Mouse (Mus musculus) liver, embryonic 16.5 days (tissue): ENCODE data around the gene Mrpl10. TPM values are rescaled to one million over a fixed set of nuclear protein-coding genes. Genes with fewer than 3 reads are reported as not detected.

Experiments used
- ATAC-seq: fragments of 200-750 bp; cut with Nextera tagmentation; 2 replicates; pipeline ENCODE4 v1.8.0; 2017; ENCODE audit warnings: low read depth, mild to moderate bottlenecking, moderate number of reproducible peaks, moderate library complexity
- H3K27ac ChIP-seq: fragments of 300-500 bp; sonication (generic); 2 replicates; pipeline ENCODE4 v1.5.1; 2014; ENCODE audit warnings: mild to moderate bottlenecking, low read length
- H3K27me3 ChIP-seq: fragments of 300-500 bp; sonication (generic); 2 replicates; pipeline ENCODE4 v1.6.1; 2014; ENCODE audit warnings: low read depth, low read length, mixed read lengths; ENCODE audit not compliant: control insufficient read depth, insufficient read depth
- H3K36me3 ChIP-seq: fragments of 300-500 bp; sonication (generic); 2 replicates; pipeline ENCODE4 v1.6.1; 2014; ENCODE audit warnings: mild to moderate bottlenecking; ENCODE audit not compliant: control insufficient read depth, insufficient read depth
- H3K4me1 ChIP-seq: fragments of 300-500 bp; sonication (generic); 2 replicates; pipeline ENCODE4 v1.6.1; 2014; ENCODE audit warnings: low read depth, low read length, mixed read lengths; ENCODE audit not compliant: control insufficient read depth
- H3K4me2 ChIP-seq: fragments of 300-500 bp; sonication (generic); 2 replicates; pipeline ENCODE4 v1.6.1; 2014; ENCODE audit warnings: low read depth, low read length, mixed read lengths
- H3K4me3 ChIP-seq: fragments of 300-500 bp; sonication (generic); 2 replicates; pipeline ENCODE4 v1.5.1; 2014; ENCODE audit warnings: low read depth, mild to moderate bottlenecking, low read length
- H3K9ac ChIP-seq: fragments of 300-500 bp; sonication (generic); 2 replicates; pipeline ENCODE4 v1.6.1; 2014; ENCODE audit warnings: low read depth, low read length
- H3K9me3 ChIP-seq: fragments of 300-500 bp; sonication (generic); replicated peaks from 2 replicates; pipeline ENCODE4 v1.6.1; 2016; ENCODE audit warnings: low read length; ENCODE audit not compliant: control insufficient read depth
- WGBS: fragments of 180-500 bp; shearing (Covaris S2); extraction: QIAGEN DNeasy Blood & Tissue Kit; methylation state at CpG from one replicate; pipeline ENCODE4 v1.1.7; 2014; ENCODE audit not compliant: insufficient replicate concordance; 5-methylcytosine and 5-hydroxymethylcytosine counted together
- polyA plus RNA-seq: library from polyadenylated mRNA; unstranded; fragments of >200 nt; fragmentation: Nextera tagmentation; extraction: Ambion mirVana; gene quantifications from 2 replicates; pipeline ENCODE4 v1.2.1, GENCODE M21; 2015

Mrpl10 gene
- polyA plus RNA-seq, 1 experiment from 2014 or later, result 28.8 TPM

- no peaks in the 10 kb centered on the region for H3K27me3 ChIP-seq
- H3K4me3 ChIP-seq, result no peak overlapping the region
- H3K4me1 ChIP-seq, result no peaks in the 10 kb centered on the region
- WGBS, result 24% methylated on average over 3 of the region's 3 CpGs
- H3K4me2 ChIP-seq, result no peak overlapping the region
- no peak overlapping the region for H3K9ac ChIP-seq
- H3K36me3 ChIP-seq, result no peaks in the 10 kb centered on the region
- no peak for ATAC-seq
- no peak overlapping the region for H3K27ac ChIP-seq
- no peaks in the 10 kb centered on the region for H3K9me3 ChIP-seq
These were observed 31.2 kb downstream of the Mrpl10 start for GRCm38 (mm10) chr11:97072533-97072932.

DNA sequence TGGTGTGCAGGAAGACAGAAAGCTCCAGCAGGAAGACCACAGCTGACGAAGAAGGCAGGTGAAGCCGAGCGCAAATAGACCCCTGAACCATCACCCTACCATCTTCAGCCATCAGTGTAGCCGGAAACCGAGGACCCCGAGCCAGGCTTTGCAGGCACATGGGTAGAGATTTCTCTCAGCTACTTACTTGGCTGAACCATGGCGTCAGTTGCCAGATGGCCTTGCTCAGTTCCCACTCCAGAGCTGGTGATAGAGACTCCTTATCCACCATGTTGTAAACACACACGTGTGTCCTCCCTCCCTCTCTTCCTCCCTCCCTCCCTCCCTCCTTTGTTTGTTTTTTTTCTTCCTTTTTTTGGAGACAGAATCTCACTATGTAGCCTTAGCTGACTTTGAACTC, 32.9 kb downstream of the Mrpl10 start:
- WGBS, result 49% methylated on average over 8 of the region's 8 CpGs
- H3K4me2 ChIP-seq, result no peak overlapping the region

DNA sequence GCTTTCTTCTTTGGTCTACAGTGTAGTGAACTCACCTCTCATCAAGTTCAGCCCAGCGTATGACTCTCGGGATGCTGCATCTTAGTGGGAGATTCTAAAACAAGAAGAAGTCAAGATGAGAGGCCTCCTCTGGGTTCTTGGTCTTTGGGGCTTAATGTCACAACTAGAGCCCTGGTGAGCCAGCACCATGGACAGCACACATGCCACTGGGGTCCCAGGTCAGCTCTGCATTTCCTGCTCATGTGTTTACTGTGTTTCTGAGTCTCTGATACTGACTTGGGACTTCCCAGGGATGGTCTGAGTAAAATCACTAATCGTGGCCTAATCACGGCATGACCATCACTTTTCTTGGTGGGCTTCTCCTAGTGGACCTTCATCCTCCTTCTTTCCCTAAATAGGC, 37.4 kb downstream of the Mrpl10 start:
- H3K4me3 ChIP-seq, result no peak overlapping the region
- H3K36me3 ChIP-seq, result no peaks in the 10 kb centered on the region
- H3K4me2 ChIP-seq, result no peak overlapping the region
- H3K9me3 ChIP-seq, result no peaks in the 10 kb centered on the region
- H3K9ac ChIP-seq, result no peak overlapping the region
- WGBS, result 39% methylated on average over 4 of the region's 4 CpGs
- H3K27ac ChIP-seq, result no peak overlapping the region
- peaks cover 5% of the 10 kb centered on the region; the same call in 1 of the 2 replicates for H3K27me3 ChIP-seq
- no peak for ATAC-seq
- H3K4me1 ChIP-seq, result no peaks in the 10 kb centered on the region

More for the DNA sequence above, 32.9 kb downstream of the Mrpl10 start:
- H3K36me3 ChIP-seq, result no peaks in the 10 kb centered on the region
- no peak overlapping the region for H3K27ac ChIP-seq
- H3K9ac ChIP-seq, result no peak overlapping the region
- no peaks in the 10 kb centered on the region for H3K27me3 ChIP-seq
- ATAC-seq, result no peak
- H3K4me3 ChIP-seq, result no peak overlapping the region
- H3K9me3 ChIP-seq, result no peaks in the 10 kb centered on the region
- no peaks in the 10 kb centered on the region for H3K4me1 ChIP-seq

- no peak overlapping the region for H3K27ac ChIP-seq
- WGBS, result 37% methylated on average over 9 of the region's 9 CpGs
- H3K9me3 ChIP-seq, result no peaks in the 10 kb centered on the region
- H3K27me3 ChIP-seq, result peaks cover 5% of the 10 kb centered on the region; the same call in 1 of the 2 replicates
- H3K4me3 ChIP-seq, result no peak overlapping the region
- H3K4me1 ChIP-seq, result no peaks in the 10 kb centered on the region
- H3K9ac ChIP-seq, result no peak overlapping the region
- no peak overlapping the region for H3K4me2 ChIP-seq
- no peak for ATAC-seq
- H3K36me3 ChIP-seq, result no peaks in the 10 kb centered on the region
These were observed 38.9 kb downstream of the Mrpl10 start for GRCm38 (mm10) chr11:97080291-97080690.

- no peaks in the 10 kb centered on the region for H3K36me3 ChIP-seq
- peaks cover 5% of the 10 kb centered on the region; the same call in 1 of the 2 replicates for H3K27me3 ChIP-seq
- WGBS, result 26% methylated on average over 11 of the region's 11 CpGs
- no peaks in the 10 kb centered on the region; the same call in 1 of the 2 replicates for H3K9me3 ChIP-seq
- no peak overlapping the region for H3K4me2 ChIP-seq
- no peaks in the 10 kb centered on the region for H3K4me1 ChIP-seq
- no peak for ATAC-seq
- no peak overlapping the region for H3K9ac ChIP-seq
- no peak overlapping the region for H3K27ac ChIP-seq
- no peak overlapping the region for H3K4me3 ChIP-seq
These were observed 41.6 kb downstream of the Mrpl10 start for GRCm38 (mm10) chr11:97082977-97083376.

- no peak for ATAC-seq
- no peaks in the 10 kb centered on the region for H3K36me3 ChIP-seq
- no peak overlapping the region for H3K4me3 ChIP-seq
- no peaks in the 10 kb centered on the region; the same call in 1 of the 2 replicates for H3K9me3 ChIP-seq
- no peak overlapping the region for H3K27ac ChIP-seq
- H3K4me1 ChIP-seq, result no peaks in the 10 kb centered on the region
- H3K9ac ChIP-seq, result no peak overlapping the region
- H3K27me3 ChIP-seq, result peaks cover 5% of the 10 kb centered on the region; the same call in 1 of the 2 replicates
- WGBS, result 25% methylated on average over 22 of the region's 22 CpGs
- no peak overlapping the region for H3K4me2 ChIP-seq
These were observed 42.2 kb downstream of the Mrpl10 start for GRCm38 (mm10) chr11:97083401-97084140.

DNA sequence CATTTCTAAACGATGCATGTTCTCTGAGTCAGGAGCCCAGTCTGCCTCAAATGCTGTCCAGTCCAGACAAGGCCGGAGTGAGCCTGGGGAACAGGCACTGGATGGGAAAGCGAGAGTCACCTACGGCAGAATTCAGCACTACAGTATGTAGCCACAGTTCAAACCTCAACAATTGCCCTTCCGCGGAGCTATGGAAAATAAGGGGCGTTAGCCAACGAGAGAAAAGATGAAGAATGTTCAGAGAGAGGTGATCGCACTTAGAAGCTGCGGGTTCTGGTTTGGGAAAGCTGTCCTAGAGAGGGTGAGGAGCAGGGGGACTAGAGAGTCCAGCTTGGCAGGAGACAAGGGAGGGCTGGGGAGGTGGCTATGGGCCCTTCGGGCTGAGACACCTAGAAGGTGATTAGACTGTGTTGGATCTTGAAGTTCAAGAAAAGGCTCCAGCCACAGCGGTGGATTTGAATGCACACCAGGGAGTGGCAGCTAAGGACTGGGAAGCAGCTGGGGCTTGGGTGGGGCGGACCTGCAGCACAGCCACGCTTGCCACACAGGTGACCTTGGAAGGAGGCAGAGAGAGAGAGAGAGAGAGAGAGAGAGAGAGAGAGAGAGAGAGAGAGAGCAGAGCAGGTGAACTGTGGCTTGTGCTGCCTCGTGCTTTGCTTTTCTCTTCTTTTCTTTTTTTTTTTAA, 43.6 kb downstream of the Mrpl10 start:
- Histone ChIP-seq H3K27ac (no peak overlapping the region), H3K4me1 (no peaks in the 10 kb centered on the region), H3K4me3 (no peak overlapping the region), H3K9ac (no peak overlapping the region), H3K27me3 (peaks cover 5% of the 10 kb centered on the region; the same call in 1 of the 2 replicates), H3K9me3 (no peaks in the 10 kb centered on the region; the same call in 1 of the 2 replicates), H3K36me3 (no peaks in the 10 kb centered on the region), H3K4me2 (no peak overlapping the region)
- 70% methylated on average over 15 of the region's 15 CpGs for WGBS
- ATAC-seq, result no peak

DNA sequence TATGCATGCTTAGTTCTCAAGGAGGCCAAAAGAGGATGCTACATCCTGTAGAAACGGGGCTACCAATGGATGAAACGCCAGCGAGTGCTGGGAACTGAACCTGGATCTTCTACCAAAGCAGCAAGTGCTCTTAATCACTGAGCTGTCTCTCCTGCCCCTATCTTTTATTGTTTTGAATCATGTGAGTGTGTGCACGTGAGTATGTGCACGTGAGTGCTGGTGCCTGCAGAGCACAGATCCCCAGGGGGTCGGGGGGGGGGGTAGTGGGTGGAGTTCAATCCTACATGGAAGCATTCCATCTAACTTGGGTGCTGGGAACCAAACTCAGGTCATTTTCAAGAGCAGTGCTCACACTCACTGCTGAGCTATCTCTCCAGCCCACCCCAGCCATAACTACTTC, 45.0 kb downstream of the Mrpl10 start:
- Histone ChIP-seq H3K4me2 (no peak overlapping the region), H3K9ac (no peak overlapping the region), H3K4me1 (no peaks in the 10 kb centered on the region), H3K27me3 (peaks cover 5% of the 10 kb centered on the region; the same call in 1 of the 2 replicates), H3K9me3 (no peaks in the 10 kb centered on the region; the same call in 1 of the 2 replicates), H3K36me3 (no peaks in the 10 kb centered on the region), H3K27ac (no peak overlapping the region), H3K4me3 (no peak overlapping the region)
- no peak for ATAC-seq
- 41% methylated on average over 6 of the region's 6 CpGs for WGBS

DNA sequence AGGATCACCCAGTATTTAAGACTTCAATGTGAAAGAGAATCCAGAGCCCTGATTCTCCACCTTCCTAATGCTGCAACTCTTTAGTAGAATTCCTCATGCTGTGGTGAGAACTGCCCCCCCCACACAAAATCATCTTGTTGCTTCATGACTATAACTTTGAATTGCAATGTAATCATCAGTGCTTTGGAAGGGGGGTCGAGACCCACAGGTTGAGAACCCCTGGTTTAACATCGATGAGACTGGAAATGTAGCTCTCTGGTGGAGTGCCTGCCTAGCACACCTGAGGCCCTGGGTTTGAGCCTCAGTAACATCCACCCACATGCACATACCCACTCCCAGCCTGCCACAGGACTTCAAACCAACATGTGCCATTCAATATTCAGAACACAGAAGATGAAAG, 53.2 kb downstream of the Mrpl10 start:
- WGBS, result 37% methylated on average over 2 of the region's 2 CpGs
- ATAC-seq, result no peak

More for the DNA sequence above, 53.2 kb downstream of the Mrpl10 start:
- no peaks in the 10 kb centered on the region for H3K36me3 ChIP-seq
- H3K9ac ChIP-seq, result no peak overlapping the region
- H3K4me3 ChIP-seq, result no peak overlapping the region
- H3K4me1 ChIP-seq, result no peaks in the 10 kb centered on the region; the same call in 1 of the 2 replicates
- peaks cover 29% of the 10 kb centered on the region for H3K27me3 ChIP-seq
- H3K27ac ChIP-seq, result no peak overlapping the region
- H3K4me2 ChIP-seq, result no peak overlapping the region
- no peaks in the 10 kb centered on the region for H3K9me3 ChIP-seq
